ENCODE assay signal across 23 mouse cellular contexts in the genomic region with DNA sequence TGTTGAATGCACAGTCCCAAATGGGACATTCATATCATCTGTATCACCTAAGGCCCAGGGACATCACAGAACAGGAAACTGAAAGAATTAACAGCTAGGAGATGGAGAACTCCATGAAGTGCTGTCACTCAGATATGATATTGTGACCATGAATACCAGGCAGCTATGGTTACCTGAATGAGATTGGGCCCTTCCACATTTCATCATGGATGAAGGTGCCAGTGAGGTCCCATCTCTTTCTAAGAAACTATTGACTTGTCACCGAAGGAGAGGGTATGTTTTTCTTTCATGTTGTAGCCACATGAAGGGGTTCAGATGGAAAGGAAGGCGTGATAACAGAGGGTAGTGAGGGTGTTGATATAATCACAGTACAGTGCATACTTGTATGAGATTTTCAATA.
"Had no signal": no experiment of that assay in that cellular context is flagged by ENCODE, and none has a peak within 500 bp of the region (broad histone marks: within the 10 kb centered on the region; RNA-seq: fewer than 3 reads in every experiment).

No protein-coding gene starts in this region.

- H3K27ac ChIP-seq: heart, adult 2 months; hindbrain, embryonic 10.5 days; hindbrain, embryonic 12.5 days; hindbrain, embryonic 14.5 days; layer of hippocampus, adult 2 months; left cerebral cortex, adult 2 months; limb, embryonic 13.5 days; limb, embryonic 15.5 days; liver, embryonic 12.5 days; liver, embryonic 14.5 days had no signal

- H3K9me3 ChIP-seq: hindbrain, embryonic 10.5 days; hindbrain, embryonic 12.5 days; limb, embryonic 13.5 days; limb, embryonic 15.5 days; liver, embryonic 12.5 days had no signal

- H3K27me3 ChIP-seq: hindbrain, embryonic 12.5 days; limb, embryonic 13.5 days; limb, embryonic 15.5 days had no signal

- H3K4me2 ChIP-seq: heart, embryonic 11.5 days; hindbrain, embryonic 12.5 days; hindbrain, embryonic 14.5 days; limb, embryonic 13.5 days; limb, embryonic 15.5 days; liver, embryonic 12.5 days had no signal

- H3K4me1 ChIP-seq: hindbrain, embryonic 12.5 days had no signal

- H3K9ac ChIP-seq: hindbrain, embryonic 12.5 days; hindbrain, embryonic 14.5 days; limb, embryonic 13.5 days; limb, embryonic 15.5 days; liver, embryonic 12.5 days; liver, embryonic 14.5 days had no signal

- H3K4me3 ChIP-seq: heart, adult 2 months; hindbrain, embryonic 10.5 days; hindbrain, embryonic 12.5 days; layer of hippocampus, adult 2 months; left cerebral cortex, adult 2 months; limb, embryonic 13.5 days; limb, embryonic 15.5 days; liver, embryonic 12.5 days had no signal

- H3K36me3 ChIP-seq: hindbrain, embryonic 10.5 days; hindbrain, embryonic 12.5 days; limb, embryonic 13.5 days; limb, embryonic 15.5 days; liver, embryonic 12.5 days had no signal

- ATAC-seq: hindbrain, embryonic 16.5 days; intestine, postnatal 0 days; liver, embryonic 12.5 days had no signal

- DNase-seq: gastrocnemius, postnatal 14 days; gastrocnemius, postnatal 36 days; heart, adult 11 months; heart, adult 2 months; heart, postnatal 10 days; heart, postnatal 4 days; kidney, adult 18-20 months; kidney, adult 8-10 months; kidney, postnatal 10 days; kidney, postnatal 25 days; kidney, postnatal 4 days had no signal
